Mouse (Mus musculus) cerebral cortex, adult 2 months (tissue): ENCODE data around the gene 2610528A11Rik.

Experiments used
- WGBS: fragments of 180-500 bp; shearing (Covaris S2); methylation state at CpG from one replicate; pipeline ENCODE4 v1.1.7; 2018; 5-methylcytosine and 5-hydroxymethylcytosine counted together

The 2610528A11Rik gene

GRCm38 (mm10) chr14:37083755-37084154, 30.1 kb downstream of the 2610528A11Rik start:
- 10% methylated on average over 4 of the region's 4 CpGs for WGBS

- WGBS: 56% methylated on average over 1 of the region's 1 CpGs
Observed at GRCm38 (mm10) chr14:37080724-37081123, 33.1 kb downstream of the 2610528A11Rik start.

DNA sequence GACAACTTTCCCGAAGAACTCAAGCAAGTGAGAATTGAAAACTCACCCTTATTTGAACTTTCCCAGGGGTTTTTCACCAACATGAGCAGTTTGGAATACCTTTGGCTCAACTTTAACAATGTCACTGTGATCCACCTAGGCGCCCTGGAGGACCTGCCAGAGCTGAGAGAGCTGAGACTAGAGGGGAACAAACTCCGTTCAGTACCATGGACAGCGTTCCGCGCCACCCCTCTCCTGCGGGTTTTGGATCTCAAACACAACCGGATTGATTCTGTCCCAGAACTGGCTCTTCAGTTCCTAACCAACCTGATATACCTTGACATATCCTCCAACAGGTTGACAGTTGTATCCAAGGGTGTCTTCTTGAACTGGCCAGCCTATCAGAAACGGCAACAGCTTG, 45.3 kb downstream of the 2610528A11Rik start:
- WGBS: 46% methylated on average over 9 of the region's 9 CpGs

- 81% methylated on average over 5 of the region's 5 CpGs for WGBS
Observed at GRCm38 (mm10) chr14:37067629-37068028, 46.2 kb downstream of the 2610528A11Rik start, which contains the start of gene Lrit2. TSS of gene Lrit2 (plus strand) at chr14:37067929.

DNA sequence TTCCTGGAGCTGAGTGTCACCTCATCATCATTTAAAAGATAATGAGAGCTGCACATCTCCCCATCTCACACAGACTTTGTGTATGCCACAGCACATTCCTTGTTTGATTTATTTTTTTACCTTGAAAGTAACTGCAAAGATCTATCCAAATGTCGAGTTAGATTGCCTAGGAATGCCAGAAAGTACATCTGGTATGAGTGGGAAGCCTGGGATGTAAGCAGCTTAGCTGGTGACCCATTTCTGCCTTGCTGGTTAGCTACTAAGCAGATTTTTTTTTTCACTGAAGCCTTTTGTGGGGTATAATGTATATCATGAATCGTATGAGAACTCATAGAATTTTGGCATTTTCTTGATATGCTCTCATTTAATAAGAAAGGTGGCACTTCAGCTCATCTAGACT, 47.2 kb downstream of the 2610528A11Rik start:
- 21% methylated on average over 2 of the region's 2 CpGs for WGBS

GRCm38 (mm10) chr14:37064849-37065248, 49.0 kb downstream of the 2610528A11Rik start:
- 26% methylated on average over 2 of the region's 2 CpGs for whole genome bisulfite sequencing
